Mouse (Mus musculus) MEL (cell line): ENCODE measurements around the gene Siglecf.

ENCODE experiments used
- CTCF ChIP-seq, 3 experiments: IDR thresholded peaks in 2 of 3; conservative IDR thresholded peaks in 1 of 3; 2 replicates each; pipeline ENCODE4 v1.5.1; 2011 to 2012; ENCODE audit warnings: low read length in 3 of 3, low read depth in 2 of 3, mild to moderate bottlenecking in 2 of 3, improper control_type of control experiment in 1 of 3, inconsistent platforms in 1 of 3, mixed read lengths in 1 of 3, moderate library complexity in 1 of 3; ENCODE audit not compliant: control insufficient read depth in 1 of 3, insufficient read depth in 1 of 3, poor library complexity in 1 of 3, severe bottlenecking in 1 of 3
- EP300 ChIP-seq, 2 experiments: IDR thresholded peaks; 2 replicates each; pipeline ENCODE4 v1.6.1; 2011; ENCODE audit warnings: improper control_type of control experiment in 2 of 2, low read length in 2 of 2, low read depth in 1 of 2, mild to moderate bottlenecking in 1 of 2
- GATA1 ChIP-seq: IDR thresholded peaks from 2 replicates; pipeline ENCODE4 v1.6.1; 2011; ENCODE audit warnings: low read depth, low read length, improper control_type of control experiment
- MAX ChIP-seq: IDR thresholded peaks from 2 replicates; pipeline ENCODE4 v1.6.1; 2011; ENCODE audit warnings: low read length, improper control_type of control experiment
- POLR2AphosphoS5 ChIP-seq: IDR thresholded peaks from 2 replicates; pipeline ENCODE4 v1.6.1; 2012; ENCODE audit warnings: low read depth, borderline replicate concordance, mild to moderate bottlenecking, inconsistent platforms, low read length, moderate library complexity, mixed read lengths
- TBP ChIP-seq: IDR thresholded peaks from 2 replicates; pipeline ENCODE4 v1.8.0; 2011; ENCODE audit warnings: low read depth, low read length, improper control_type of control experiment
- TCF12 ChIP-seq: IDR thresholded peaks from 2 replicates; pipeline ENCODE4 v1.6.1; 2014; ENCODE audit warnings: low read depth, mild to moderate bottlenecking, inconsistent platforms, low read length, improper control_type of control experiment, moderate library complexity
- USF1 ChIP-seq: IDR thresholded peaks from 2 replicates; pipeline ENCODE4 v1.6.1; 2014; ENCODE audit warnings: low read depth, mild to moderate bottlenecking, inconsistent platforms, low read length, improper control_type of control experiment, moderate library complexity
- ZMIZ1 ChIP-seq: IDR thresholded peaks from 2 replicates; pipeline ENCODE4 v1.6.1; 2012; ENCODE audit warnings: low read depth, mild to moderate bottlenecking, inconsistent platforms, low read length, improper control_type of control experiment, moderate library complexity

DNA sequence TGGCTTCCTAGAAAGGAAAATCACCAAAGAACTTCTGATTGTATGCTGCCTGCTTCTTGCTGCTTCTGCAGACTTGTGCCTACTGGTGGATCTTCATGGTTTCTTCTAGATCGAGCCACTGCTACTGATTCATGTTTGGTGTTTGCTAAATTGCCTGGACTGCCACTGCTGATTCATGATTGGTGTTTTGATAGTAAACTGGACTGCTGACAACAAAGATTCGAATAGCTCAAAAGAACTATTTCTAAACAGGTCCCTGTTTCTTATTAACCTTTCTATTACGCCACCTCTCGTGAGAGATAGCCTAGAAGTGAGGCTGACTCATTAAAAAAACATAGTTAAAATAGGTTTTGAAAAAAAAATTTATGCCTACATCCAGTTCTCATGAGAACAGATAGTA is 10.9 kb downstream of the Siglecf start:
- TF ChIP-seq CTCF (IDR thresholded peaks at IDR 0.05 in 2 of 3, conservative IDR thresholded peaks at IDR 0.05 in 1 of 3; ENCODE audit: control insufficient read depth in 1 of 3, insufficient read depth in 1 of 3, low read depth in 2 of 3, low read length in 3 of 3, poor library complexity in 1 of 3, severe bottlenecking in 1 of 3) = no peak
- TF ChIP-seq POLR2AphosphoS5 = no peak
- no peak for TF ChIP-seq ZMIZ1
- no peak for TF ChIP-seq TCF12
- no peak for TF ChIP-seq USF1
- TF ChIP-seq MAX = no peak
- TF ChIP-seq TBP = no peak
- TF ChIP-seq GATA1 = no peak
- TF ChIP-seq EP300 (IDR thresholded peaks at IDR 0.05; ENCODE audit: low read depth in 1 of 2, low read length in 2 of 2) = no peak
